Mouse (Mus musculus) common myeloid progenitor, adult 5-6 weeks (primary cell): Measurements from ENCODE around the gene Akip1. TPM values are rescaled to one million over a fixed set of nuclear protein-coding genes. Genes with fewer than 3 reads are reported as not detected.

Source experiments
- ATAC-seq: replicated peaks from 2 replicates; pipeline ENCODE4 v1.8.0; 2016; ENCODE audit warnings: low read depth, mild to moderate bottlenecking, moderate TSS enrichment, inconsistent platforms; ENCODE audit not compliant: poor library complexity, severe bottlenecking
- total RNA-seq: library from RNA; stranded (forward); fragments of 200-1000, 187-1606 nt; gene quantifications from 2 replicates; pipeline ENCODE4 v1.2.3, GENCODE M21; 2017

Akip1 gene
- total RNA-seq, 1 experiment from 2014 or later: 29.0 TPM

DNA sequence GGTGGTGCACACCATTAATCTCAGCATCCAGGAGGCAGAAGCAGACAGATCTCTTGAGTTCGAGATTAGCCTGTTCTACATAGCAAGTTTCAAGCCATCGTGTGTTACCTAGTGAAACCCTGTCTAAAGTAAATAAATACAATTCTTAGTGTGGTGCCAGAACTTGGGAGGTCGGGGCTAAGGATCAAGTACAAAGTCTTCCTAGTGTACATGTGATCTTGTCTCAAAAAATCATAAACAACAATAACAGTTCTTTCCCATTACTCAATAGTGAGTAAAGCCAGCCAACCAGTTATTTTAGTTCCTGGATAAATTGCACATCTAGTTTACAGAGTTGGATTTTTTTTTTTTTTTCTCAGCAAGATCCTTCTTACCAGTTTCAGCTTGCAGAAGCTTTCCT, 971 bp downstream of the Akip1 start:
- no peak for ATAC-seq

DNA sequence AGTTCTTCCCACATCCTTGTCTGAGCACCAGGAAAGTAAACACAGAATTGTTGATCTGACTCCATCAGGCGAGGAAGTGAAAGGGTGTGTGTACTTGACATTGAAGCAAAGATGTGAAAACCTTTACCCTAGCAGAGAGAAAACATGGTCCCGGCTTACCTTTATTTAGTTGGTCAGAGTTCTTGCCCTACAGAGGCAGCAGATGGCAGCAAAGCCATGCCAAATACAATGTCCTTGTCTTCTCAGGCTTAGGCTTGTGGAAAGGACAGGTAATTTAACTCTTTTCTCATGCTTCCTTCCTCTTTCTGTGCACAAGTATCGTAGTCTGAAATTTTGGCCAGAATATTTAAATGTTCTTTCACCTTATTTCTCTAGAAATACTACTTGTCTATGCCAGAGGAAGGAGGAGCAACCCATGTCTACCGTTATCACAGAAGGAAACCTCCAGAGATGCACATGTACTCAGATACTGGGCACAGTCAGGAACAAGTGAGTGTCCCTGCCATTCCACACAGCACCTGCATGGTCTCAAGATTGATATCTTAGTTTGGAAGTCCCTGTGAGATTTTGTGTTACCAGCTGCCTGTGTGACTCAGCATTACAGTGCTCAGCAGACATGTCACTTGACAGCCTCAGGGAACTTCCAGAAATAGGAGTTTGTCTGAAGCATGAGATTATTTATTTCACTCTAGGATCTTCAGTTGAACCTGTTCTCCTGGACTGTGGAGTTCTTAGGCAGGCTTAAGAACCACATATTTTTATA, 3.7 kb downstream of the Akip1 start:
- ATAC-seq: peak; percentile 40; the same call in 1 of the 2 replicates

DNA sequence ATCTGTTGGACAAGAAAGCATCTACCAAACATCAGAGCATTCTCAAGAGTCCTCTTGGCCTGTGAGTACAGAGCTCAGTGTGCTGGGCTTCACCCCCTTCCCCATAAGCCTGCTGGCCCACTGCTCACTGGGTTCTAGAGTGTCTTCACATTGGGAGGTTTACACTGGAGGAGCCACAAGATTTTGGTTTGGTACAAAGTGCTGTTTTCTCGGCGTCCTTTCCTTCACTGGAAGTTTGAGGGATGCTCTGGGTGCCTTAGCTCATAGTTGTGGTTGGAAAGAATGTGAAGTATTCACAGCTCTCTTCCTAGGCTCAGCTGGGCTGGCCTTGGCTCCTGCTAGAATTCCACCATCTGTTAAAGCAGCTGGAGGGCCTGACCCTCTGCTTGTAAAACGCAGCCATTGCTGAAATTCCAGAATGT, 5.5 kb downstream of the Akip1 start:
- ATAC-seq: no peak

DNA sequence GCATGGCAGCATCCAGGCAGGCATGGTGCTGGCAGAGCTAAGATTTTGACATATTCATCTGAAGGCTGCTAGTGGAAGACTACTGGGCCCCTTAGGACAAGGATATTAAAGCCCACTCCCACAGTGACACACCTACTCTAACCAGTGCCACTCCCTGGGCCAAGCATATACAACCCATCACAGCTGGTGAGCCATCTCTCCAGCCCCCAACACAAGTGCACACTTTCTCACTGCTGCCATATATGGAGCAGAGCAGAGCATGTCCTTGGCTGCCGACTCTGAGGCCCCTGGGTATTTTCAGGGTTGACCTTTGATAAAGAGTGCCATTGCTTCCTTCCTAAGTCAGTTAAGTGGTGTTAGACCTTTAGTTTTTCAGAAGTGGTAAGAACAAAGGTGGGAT, 6.6 kb downstream of the Akip1 start:
- no peak for ATAC-seq

DNA sequence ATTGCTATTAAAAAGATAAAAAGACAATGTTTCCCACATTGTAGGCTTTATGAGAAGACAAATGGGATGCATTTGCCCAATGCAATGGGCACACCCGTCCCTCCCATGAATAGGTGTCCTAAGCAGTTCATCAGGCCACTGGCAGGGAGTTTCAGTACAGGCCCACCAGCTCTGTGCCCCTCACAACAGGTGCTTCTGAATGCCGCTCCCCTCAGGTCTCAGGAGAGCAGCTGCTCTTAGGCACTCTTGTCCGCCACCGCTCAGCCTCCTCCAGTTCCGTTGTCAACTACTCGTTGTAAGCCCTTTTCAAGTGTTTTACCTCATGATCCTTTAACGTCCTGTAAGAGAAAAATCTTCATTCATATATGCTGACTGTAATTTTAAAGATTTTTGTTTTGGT, 8.7 kb downstream of the Akip1 start:
- no peak for ATAC-seq

DNA sequence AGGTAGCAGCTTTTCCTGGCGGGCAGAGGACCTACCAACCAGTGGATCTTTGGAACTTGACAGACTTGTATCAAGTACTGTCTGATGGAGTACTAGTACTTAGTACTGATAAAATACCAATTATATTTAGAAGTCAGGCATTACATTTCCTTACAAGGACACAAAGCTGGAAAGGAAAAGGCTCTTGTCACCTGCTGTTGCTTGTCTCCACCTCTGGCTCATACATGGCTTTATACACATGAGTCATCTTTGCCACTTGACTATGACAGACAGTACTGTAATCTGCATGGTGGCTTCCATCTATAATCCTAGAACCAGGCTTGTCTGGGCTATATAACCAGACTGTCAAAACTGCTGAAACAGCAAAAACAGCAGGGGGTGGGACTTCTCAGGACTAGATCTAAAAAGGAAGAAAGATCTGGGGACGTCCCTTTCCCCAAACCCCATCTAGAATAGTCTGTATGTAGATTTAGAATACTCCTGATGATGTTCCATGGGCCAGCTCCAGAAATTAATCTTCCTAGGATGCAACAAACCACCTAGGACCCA, 10.0 kb downstream of the Akip1 start:
- ATAC-seq: no peak

DNA sequence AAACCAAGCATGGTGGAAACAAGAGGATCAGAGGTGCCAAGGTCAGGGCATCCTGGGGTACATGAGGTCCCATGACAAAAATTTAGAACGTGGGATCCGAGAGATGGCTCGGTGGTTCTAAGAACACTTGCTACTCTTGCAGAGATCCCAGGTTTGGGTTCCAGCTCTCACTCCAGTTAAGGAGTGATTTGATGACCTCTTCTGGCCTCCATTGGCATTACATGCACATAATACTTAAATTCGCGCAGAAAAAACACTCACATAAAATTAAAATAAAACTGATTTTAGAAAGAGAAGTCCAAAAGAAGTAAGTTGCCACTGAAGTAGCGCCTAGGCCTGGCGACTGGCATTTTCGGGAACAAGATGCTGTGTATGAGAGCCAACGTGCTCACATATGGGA, 15.8 kb downstream of the Akip1 start:
- peak; percentile 69 for ATAC-seq

DNA sequence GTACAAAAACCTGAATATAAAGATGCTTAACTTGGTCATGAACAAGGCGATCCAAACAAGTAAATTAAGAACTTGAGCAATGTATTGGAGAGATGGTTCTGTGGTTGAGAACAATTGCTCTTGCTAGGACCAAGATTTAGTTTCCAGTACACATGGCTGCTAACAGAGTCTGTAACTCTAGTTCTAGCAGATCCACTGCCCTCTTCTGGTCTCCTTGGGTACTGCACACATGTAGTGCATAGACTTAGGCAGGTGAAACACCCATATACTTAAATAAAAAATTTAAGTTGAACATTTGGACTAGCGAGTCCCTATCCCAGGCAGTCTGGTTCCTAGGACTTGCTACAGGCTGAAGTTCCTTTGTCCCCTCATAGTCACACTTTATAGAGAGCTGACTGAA, 19.1 kb downstream of the Akip1 start:
- ATAC-seq: no peak

DNA sequence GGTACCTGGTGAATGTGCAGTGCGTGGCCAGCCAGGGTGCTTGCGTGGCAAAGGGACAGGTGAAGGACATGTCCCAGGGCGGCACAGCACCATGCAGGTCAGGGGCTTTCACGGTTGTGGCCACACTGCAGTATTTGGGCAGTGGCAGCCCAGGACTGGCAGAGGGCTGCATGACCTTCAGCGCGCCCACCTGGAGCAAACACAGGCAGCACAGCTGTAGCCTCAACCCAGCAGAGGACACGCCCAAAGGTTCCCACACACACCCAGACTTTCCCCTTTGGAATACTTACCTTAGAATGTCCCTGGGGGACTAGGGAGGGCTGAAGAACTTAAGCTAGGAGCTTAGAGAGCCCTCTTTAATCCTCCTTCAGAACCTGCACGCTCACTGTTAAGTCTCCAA, 19.6 kb downstream of the Akip1 start:
- ATAC-seq: no peak

DNA sequence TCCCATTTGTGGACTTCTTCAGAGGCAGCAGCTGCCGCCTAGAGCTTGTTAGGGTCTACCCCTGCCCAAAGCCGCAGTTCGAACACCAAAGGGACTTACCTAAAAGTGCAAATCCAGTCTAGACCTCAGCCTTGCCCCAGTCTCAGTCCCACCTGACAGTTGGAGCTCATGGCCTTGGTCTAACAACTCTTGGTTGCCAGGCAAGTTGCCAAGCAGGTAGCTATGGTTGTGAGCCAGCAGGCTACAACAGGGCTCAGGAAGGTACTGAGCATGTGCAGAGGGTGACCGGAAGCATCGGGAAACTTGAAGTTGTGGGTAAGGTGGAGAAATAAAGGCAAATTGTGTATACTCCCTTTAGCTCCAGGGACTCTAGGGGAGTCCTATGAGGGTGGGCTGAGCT, 20.2 kb downstream of the Akip1 start, which contains the start of gene BC051019:
Gene BC051019, minus strand, starts transcription at position 154 of the 400 bp plus-strand sequence.
- ATAC-seq: no peak

DNA sequence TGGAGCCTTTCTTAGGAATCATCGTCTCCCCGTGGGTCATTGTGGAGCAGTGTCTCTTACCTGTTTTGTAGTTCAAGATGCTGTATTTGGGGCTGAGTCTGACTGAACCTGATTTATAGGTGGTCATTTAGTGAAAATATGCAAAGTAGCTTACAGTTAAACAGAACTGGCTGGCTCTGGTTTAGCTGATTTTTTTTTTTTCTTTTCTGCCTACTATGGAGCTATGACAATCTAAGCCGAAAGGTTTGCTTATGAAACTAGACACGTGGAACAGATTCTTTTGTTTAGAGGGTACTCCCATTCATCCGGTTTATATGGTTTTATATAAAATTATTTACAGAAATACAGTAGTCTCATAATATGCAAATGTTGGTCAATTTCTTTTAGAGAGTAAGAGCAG, 28.1 kb downstream of the Akip1 start, which contains the start of gene Ascl3:
Gene Ascl3, minus strand, starts transcription at position 101 of the 400 bp plus-strand sequence.
- ATAC-seq: no peak

DNA sequence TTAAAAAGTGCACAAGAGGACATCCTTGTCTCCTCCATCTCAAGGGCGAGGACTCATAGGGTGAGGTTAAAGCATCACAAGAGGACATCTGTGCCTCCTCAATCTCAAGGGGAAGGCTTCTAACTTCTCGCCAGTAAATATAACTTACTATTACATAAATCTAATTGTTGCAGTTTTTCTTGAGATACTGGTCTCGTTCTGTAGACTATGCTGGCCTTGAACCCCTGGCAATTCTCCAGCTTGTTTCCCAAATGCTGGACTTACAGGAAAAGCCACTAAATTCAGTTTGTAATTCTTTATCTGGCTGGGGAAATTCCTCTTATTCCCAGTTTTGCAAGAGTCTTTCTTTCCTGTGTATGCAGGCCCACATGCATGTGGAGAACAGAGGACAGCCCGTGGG, 31.3 kb downstream of the Akip1 start:
- ATAC-seq: no peak

DNA sequence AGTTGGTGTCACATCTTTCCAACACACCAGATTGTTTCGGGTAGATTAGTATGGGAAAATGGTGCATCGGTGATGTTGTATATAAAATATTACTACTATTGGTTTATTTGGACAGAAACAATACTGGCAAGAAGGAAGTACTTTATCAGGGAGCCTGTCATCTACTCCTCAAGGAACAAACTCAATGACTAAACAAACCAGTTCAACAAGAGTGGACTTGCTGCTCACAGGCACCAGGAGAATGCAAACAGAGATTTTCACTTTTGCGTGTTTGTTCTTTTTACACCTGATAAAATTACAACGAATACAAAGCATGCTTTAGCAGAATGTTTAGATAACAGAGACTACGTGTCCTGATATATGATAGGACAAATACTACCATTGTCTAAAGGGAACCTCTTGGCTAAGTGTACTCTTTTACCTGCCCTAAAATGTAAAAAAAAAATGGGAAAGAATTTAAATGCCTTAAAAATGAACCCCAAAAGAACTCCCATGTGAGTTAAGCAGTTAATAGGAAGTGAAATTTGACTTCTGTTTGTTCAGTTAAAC, 36.4 kb downstream of the Akip1 start:
- ATAC-seq: no peak

DNA sequence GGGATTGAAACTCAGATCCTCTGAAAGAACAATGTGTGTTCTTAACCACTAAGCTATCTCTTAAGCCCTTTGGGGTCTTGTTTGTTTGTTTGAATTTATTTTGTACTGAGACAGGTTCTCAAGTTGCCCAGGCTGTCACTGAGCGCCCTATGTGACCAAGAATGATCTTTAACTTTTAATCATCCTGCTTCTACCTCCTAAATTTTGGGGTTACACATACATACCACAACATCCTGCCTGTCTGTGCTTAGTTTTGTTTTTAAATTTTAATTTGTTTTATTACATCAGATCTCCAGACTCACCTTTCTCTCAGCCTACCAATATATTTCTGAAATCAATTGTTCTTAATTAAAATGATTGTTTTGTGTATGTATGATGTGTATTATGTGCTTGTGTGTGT, 37.6 kb downstream of the Akip1 start:
- ATAC-seq: no peak

DNA sequence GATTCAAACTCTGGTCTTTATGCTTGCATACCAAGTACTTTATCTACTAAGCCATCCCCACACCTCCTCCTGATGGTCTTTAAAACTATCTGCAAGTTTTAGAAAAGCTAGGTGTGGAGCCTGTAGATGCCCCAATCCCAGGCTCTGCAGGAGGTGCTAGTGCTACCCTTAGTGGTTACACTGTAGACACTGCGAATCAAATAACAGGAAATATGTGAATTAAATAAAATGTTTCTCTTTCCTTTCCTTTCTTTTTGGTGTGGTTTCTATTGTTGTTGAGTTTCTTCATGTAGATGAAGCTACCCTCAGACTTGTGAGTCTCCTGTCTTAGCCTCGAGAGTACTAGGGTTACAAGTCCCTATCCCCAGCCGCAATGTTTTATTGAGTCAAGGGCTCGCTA, 38.2 kb downstream of the Akip1 start:
- no peak for ATAC-seq

DNA sequence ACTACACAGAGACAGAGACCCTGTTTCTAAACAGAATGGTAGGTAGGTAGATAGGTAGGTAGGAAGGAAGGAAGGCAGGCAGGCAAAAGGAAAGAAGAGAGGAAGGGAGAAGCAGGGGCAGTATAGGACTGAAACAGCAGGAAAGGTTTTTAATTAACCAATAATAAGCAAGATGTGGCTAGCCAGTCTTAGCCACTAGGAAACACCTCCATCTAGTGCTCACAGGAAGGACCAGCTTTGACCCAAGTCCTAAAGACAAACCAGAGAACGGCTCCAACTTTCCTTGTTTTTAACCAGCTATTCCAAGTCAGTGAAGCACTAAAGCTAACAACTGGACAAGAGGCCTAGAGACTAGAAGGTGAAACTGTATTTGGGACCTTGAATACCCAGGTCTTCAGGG, 44.3 kb downstream of the Akip1 start:
- no peak for ATAC-seq

DNA sequence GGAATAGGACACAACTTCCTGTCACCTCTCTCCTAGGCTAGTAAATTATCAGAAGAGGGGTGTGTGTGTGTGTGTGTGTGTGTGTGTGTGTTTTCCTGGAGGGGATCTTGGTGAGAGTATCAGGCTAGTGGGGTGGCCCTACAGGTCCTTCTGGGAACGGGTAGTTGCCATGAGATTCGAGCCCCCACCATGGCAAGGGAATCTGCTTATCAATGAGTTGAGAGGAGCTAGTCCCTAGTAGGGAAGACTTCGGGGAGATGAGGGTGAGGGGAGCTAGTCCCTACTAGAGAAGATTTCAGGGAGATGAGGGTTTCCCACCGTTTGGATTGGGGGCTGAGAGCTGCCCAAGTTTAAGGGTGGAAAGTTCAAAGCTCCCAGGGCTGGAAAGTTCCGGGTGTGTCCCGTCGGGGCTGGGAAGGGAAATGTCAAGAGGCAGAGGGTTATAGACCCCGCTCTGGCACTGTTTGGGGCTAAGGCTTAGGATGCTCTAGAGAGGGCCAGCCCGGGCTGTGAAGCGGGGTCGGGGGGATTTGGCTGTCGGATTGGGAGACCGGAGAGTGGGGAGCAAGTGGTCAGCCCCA, 48.0 kb downstream of the Akip1 start:
- ATAC-seq: peak; percentile 24; the same call in 1 of the 2 replicates

DNA sequence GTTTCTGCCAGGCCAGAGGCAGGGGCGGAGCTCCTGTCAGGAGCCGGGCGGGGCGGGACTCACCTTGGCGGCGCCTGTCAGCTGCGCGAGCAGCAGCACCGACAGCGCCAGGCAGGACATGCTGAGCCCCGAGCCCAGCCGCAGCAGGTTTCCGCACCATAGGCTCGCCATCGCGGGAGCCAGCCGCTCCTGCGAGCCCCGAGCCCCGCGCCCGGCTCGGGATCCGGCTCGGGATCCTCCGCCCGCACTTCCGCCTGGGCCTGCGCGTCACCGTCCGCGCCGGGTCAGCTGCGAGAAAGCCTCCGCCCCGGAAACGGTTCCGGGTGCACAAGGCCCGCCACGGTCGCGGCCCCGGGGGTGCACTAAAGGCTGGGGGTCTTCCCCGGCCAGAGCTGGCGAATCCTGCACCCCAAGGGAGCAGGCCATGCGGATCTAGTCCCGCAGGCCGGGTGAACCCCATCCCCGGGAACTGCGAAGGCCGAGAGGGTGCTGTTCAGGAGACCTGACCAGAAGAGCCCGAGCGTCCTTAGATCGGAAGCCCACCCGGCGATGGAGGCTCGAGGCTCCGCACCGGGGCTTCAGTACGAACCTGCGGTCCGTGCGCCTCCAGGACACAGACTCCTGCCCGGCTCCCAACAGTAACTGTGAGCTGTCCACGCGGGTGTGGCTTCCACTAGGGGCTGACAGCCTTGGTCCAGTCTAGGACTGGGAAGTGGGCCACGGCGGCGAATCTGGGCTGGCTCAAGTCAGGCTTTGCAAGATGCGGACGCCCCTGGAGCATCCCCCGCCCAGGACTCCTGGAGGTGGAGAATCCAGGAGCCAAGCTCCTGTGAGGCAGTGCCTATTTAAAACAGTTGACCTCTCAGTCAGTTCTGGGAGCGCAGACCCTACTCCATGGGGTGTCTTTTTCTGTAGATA, 48.8 kb downstream of the Akip1 start, which contains the start of gene Tmem9b:
Gene Tmem9b, minus strand, starts transcription at position 868 of the 918 bp plus-strand sequence.
- peak; percentile 83 for ATAC-seq

DNA sequence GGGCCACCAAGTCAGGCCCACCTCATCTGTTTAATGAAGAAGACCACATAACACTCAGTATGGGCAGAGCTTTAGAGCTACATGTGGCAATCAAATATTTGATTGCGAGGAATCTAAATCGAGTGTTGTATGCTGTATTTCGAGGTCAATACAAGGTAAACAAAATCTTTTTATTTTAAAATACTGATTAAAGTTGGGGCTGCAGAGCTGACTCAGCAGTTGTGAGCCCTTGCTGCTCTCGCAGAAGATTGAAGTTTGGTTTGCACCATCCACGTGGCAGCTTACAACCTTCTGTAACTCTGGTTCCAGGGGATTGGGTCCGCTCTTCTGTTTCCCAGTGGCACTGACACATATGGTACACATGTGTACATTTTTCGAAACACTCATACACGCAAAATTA, 50.5 kb downstream of the Akip1 start:
- no peak for ATAC-seq

DNA sequence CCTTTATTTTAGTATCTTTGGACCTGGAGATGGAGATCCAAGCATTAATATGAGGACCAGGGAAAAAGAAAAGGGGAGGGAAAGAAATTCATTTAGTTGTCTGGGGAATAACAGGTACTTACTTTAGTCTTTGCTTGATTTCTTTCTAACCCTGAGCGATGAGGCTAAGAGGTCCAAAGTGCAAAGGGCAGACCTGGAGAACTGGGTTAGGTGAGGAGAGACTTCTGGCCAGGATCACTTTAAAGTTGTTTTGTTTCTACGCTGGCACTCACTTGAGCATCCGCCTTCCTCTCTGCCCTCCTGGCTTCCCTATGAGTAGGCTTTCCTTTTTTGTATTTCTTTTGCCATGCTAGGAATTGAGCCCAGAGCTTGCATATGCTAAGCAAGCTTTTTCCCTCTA, 52.8 kb downstream of the Akip1 start:
- ATAC-seq: no peak
